Mouse (Mus musculus) brain, embryonic 14.5 days (tissue): ENCODE measurements around the gene Ctnnd1.

Experiments used
- CTCF ChIP-seq: fragments of 200-500 bp; IDR thresholded peaks from 2 replicates; pipeline ENCODE4 v1.5.1; 2012; ENCODE audit warnings: inconsistent platforms, mild to moderate bottlenecking, moderate library complexity, borderline replicate concordance; ENCODE audit not compliant: insufficient read depth, insufficient read length; ENCODE audit errors: extremely low read depth
- POLR2A ChIP-seq: fragments of 200-500 bp; IDR thresholded peaks from 2 replicates; pipeline ENCODE4 v1.6.1; 2012; ENCODE audit warnings: mild to moderate bottlenecking, inconsistent platforms, borderline replicate concordance; ENCODE audit not compliant: poor library complexity, insufficient read depth, insufficient read length, severe bottlenecking; ENCODE audit errors: extremely low read depth

GRCm38 (mm10) chr2:84688080-84688844, 37.7 kb upstream of the Ctnnd1 start:
- TF ChIP-seq POLR2A (no peak), CTCF (no peak)
